Mouse (Mus musculus) right cerebral cortex, postnatal 25 days (tissue): ENCODE measurements around the gene Fbxw11.

ENCODE experiments used
- DNase-seq: peaks from one replicate; pipeline ENCODE4 v3.0.0; 2022

Gene Fbxw11

DNA sequence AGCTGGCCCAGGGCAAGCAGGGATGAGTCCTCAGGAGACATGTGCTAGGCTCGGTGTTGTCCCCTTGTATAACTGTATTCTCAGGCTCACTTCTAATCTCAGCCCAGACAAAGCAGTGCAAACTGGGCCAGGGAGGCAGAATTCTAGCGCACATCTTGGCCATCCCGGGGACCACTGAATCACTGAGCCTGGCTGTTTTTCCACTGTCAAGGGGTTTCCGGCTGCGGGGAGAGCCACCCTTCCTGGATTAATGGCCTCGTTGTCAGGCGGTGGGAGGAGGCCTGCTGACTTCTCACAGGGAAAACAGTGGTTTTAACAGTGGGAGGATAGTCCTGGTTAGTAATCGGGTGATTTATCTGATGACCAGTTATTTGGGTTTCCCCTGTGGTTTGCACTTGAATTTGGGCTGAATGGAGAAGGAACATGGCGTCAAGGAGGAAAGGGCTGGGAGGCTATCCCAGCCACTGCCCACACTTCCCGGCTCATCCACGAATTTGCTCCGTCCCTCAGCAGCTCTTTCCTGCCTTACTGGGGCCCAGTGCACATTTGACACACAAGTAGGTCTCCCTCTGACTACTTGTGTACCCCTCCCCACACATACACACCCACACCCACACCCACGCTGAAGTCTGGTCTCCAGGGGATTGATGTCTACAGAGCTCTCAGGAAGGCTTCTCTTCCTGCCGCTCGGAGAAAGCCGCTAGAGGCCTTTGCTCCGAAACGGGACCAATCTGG lies 125.1 kb downstream of the Fbxw11 start:
- DNase-seq = no peak

DNA sequence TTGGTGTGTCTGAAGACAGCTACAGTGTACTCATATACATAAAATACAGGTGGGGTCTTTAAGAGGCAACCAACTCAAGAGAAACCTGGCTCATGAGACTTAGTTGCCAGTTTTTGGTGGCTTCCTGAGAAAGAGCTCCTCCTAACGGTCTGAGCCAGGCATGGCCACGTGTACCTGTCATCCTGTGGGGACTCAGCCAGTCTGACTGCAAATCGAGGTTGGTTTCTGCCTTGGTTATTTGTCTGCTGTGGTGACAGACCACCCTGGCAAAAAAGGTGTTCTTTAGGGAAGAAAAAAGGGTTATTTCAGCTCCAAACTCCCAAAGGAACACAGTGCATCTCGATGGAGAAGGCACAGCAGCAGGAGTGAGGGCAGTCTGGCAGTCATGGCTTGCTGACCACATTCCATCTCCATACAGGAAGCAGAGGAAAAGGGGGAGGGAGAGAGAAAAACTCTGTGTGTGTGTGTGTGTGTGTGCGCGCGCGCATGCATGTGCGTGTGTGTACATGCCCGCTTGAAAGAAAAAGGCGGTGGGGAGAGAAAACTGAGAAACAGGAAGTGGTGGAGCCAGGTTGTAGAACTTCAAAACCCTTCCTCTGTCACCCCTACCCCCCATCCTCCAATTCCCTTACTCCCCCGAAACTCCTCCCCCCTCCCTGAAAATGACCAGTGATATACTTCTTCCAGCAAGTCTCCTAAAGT lies 126.3 kb downstream of the Fbxw11 start:
- DNase-seq = no peak

DNA sequence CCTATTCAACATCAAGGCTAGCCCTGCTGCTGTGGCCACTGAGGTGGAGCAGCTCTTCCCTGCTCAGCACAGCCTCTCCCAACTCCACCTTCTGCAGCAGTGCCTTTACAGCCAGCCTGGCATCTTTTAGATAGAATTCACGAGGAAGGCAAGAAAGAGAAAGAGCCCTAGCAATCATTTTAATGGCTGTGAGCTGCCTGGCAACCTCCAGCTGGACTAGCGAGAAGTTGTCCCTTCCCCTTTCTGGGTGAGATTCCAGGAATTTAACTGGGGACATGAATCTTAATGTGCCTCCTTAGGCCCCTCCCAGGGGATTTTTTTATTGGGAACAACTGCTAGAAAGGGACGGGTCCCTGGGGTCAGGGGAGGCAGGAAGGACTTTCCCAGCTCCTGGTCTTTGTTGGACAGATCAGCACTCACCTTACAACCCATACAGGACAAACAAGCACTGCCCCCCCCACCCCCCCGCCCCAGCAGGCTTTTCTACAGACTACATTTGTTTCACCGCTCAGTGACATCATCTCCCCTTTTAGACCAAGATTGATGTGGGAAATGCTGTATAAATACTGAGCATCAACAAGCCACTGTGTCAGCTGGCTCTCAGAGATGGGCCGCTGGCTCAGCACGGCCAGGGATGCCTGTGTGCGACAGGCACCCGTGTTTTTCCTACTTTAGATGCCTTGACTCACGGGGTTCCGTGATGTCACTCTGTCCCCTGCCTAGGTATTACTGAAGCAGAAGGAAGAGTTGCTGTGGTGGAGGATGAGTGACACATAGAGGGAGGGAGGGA lies 138.4 kb downstream of the Fbxw11 start:
- DNase-seq = peak; percentile 6

DNA sequence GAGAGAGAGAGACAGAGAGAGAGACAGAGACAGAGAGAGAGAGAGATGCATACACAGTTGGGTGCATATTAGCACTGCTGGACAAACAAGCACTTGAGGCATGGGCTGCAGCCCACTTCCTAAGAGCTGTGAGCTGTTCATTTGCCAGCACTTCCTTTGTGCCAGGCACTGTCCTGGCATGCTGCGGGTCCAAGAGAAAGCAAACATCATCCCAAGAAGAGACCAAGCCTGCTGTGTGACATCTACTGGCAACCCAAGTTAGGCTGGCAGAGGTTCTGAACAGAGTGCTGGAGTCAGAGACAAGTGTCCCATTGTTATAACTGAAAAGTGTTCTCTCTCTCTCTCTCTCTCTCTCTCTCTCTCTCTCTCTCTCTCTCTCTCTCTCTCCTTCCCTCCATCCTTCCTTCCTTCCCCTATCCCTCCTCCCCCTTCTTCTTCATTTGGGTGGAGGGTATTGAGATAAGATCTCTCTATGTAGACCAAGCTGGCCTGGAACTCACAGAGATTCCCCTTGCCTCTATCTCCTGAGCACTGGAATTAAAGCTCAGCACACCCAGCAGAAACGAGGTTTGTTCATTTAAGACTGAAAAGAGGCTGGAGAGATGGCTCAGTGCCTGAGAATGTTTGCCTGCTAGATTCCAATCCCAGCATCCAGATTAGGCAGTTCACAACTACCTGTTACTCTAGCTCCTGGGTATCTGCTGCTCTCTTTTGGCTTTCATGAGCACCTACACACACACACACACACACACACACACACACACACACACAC lies 139.3 kb downstream of the Fbxw11 start:
- peak; percentile 11 for DNase-seq

DNA sequence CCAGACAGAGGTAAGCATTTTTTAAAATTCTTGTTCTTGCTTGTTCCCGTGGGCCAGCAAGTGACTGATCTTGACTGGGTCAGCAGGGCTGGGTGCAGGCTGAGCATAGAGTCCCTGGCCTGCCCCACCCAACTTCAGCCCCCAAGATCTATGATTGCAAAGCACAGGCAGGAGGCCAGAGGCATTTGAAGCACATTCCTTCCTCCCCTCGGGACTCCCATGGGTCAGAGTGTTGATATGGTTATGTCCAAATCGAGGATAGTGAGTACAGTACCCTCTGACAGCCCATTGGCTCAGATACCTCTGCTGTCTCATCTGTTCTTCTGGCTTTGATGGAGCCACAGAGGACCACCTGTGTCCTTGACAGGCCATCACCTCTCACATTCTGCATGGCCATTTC lies 140.2 kb downstream of the Fbxw11 start:
- DNase-seq = no peak

DNA sequence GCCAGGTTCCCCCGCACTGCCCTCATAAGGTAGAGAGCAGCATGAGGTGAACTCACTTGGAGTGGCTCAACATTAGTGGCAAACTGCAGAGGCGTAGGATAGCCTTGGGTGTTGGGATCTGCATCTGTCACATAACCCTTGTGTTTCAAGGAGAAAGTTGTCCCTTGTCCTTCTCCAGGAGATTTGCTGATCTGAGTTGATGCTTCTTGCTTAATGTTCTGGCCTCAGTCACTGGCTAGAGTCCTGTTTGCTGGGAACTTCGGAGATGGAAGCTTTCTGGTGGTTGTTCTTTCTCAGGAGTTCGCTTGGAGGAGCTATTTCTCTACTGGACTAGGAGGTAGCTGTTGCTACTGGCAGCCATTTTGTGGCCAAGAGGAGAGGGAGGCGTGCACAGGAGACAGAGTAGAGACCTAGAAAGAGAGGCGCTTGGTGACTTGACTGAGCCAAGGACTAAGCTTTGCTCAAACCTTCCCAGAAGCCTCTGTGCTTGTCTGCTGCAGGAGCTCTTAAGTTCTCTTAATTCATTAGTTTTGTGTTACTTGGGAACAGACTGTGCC lies 143.1 kb downstream of the Fbxw11 start:
- no peak for DNase-seq

DNA sequence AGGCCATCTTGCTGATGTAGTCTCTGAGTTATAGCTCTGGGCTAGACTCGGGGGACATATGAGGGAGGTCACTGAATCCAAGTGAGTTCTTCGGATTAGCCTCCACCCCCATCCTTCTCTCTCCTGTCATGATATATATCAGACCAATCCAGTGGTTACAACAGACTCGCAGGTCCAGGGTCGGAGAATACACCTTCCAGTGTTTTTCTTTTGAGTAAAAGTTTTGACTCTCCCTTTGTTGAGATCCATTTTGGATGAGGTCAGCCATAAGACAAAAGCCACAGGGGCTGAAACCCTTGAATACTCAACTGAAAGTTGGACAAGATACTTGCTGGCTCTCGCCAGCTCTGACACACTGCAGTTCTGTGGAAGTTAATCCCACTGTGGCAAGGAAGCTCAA lies 143.7 kb downstream of the Fbxw11 start:
- no peak for DNase-seq

DNA sequence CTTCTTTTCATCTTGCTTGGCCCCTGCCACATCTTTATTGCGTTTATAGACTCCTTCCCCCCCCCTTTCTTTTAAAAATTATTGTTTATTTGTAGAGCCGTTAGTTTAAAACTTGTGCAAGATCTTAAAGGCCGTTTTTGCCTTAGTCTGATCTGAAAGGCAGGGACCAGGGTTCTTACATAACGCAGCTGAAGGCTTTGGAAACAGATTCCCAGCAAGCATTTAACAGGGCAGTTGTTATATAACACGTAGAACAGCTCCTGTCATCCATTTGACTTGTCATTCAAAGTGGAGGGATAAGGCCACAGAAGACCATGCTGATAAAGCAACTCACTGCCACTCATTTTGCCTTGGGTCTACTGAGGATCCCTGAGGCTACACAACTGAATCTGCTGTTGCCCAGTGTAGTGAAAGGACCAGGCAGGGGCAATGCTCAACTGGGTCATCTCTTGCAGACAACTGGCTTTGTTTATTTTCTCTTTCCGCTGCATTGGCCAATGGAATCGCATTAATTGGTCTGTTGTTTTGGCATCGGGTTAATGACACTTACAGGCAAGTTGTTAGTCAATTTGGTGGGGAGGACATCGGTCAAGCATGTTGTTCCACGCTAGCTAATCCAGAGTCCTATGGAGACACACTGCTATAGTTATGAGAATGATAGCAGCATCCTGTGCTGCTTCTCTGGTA lies 152.4 kb downstream of the Fbxw11 start:
- no peak for DNase-seq
